Mouse (Mus musculus) myocyte (in vitro differentiated cells): ENCODE results near the gene St6galnac3.

ENCODE experiments used
- CEBPB ChIP-seq: IDR thresholded peaks from 2 replicates; pipeline ENCODE4 v1.6.1; 2011; ENCODE audit warnings: mild to moderate bottlenecking, moderate library complexity; ENCODE audit not compliant: poor library complexity, insufficient read depth, severe bottlenecking
- MAX ChIP-seq: IDR thresholded peaks from one replicate; pipeline ENCODE4 v1.6.1; 2011; ENCODE audit warnings: low read depth, mild to moderate bottlenecking, control low read depth
- USF1 ChIP-seq: IDR thresholded peaks from one replicate; pipeline ENCODE4 v1.6.1; 2011; ENCODE audit warnings: low read depth, mild to moderate bottlenecking, control low read depth, moderate library complexity

DNA sequence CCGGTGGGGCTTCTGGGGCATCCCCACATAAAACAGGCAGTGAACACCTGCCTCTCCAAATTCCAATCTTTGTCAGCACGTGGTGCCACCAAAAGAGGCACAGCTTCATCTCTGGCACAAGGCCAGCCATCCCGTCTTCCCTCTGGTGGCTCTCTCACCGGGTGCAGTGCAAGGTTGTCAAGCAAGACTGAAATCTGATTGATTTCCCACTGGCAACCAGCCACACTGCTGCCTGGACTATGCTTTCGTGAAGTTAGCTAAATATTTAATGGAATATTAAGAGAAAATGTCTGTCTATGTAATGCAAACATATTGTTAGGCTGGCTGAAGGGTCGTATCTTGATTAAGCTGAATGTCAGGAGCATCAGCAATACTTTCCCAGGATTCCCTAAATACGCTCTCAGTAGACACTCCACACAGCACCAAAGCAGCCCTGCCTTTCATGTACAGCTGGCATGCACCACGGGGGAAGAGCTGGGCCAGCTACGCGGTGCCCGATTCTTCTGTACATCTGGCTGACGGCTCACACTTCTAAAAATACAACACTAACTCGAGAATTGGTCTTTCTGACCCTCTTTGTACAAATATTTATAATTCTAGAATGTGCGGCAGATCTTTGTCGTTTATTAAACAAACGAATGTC is 442.7 kb downstream of the St6galnac3 start:
- TF ChIP-seq MAX (no peak), CEBPB (no peak), USF1 (no peak)
